Mouse (Mus musculus) adrenal gland, postnatal 10 days (tissue): ENCODE results near the gene Mterf1a. TPM values are rescaled to one million over a fixed set of nuclear protein-coding genes. Genes with fewer than 3 reads are reported as not detected.

ENCODE experiments used
- total RNA-seq, 2 experiments: library from RNA; stranded (reverse); gene quantifications; 2 replicates each; pipeline ENCODE4 v1.2.3; 2021

Gene Mterf1a
- total RNA-seq, 2 experiments from 2014 or later = 7.0 to 11.0 TPM

Other genes with a start within 250 kb of the Mterf1a start
- gene Tmbim7, start 242.8 kb downstream of the Mterf1a start, total RNA-seq = not detected
- gene Gatad1, start 236.7 kb downstream of the Mterf1a start, total RNA-seq = 100 to 1,000 TPM; 121 to 123 TPM
- 10 to 100 TPM; 47.8 to 53.0 TPM for gene Ankib1, start 91.0 kb downstream of the Mterf1a start, total RNA-seq
- 10 to 100 TPM; 34.0 to 44.6 TPM for gene Krit1, start 90.7 kb downstream of the Mterf1a start, total RNA-seq
- not detected for gene Lrrd1, start 48.8 kb downstream of the Mterf1a start, total RNA-seq
- 10 to 100 TPM; 54.8 to 75.8 TPM for gene Akap9, start 34.1 kb upstream of the Mterf1a start, total RNA-seq
- gene Cyp51, start 210.8 kb upstream of the Mterf1a start, total RNA-seq = 10 to 100 TPM; 17.2 to 22.5 TPM